Mouse (Mus musculus): ENCODE results near the gene Tnfrsf13c. TPM values are rescaled to one million over a fixed set of nuclear protein-coding genes. Genes with fewer than 3 reads are reported as not detected.
"Not testable (repeated sequence)": the region's sequence is repeated elsewhere in the genome, so short reads cannot be mapped to it uniquely, and the experiment has no call there.

Gene Tnfrsf13c
- polyA plus RNA-seq, 1 experiment from 2014 or later = 0.10 TPM

GRCm38 (mm10) chr15:82244805-82245161, 20.6 kb upstream of the Tnfrsf13c start:
- Histone ChIP-seq H3K4me1 (peaks cover 23% of the 10 kb centered on the region), H3K9ac (peak overlapping the region; percentile 67), H3K4me2 (peak overlapping the region; percentile 91), H3K27ac (peak overlapping the region; percentile 94), H3K4me3 (replicated peaks) (peak overlapping the region; percentile 93)
- not testable (repeated sequence) for ATAC-seq (replicated peaks; ENCODE audit: low FRiP score); H3K36me3 ChIP-seq; H3K27me3 ChIP-seq; H3K9me3 ChIP-seq (replicated peaks)
- WGBS = 21% methylated on average over 9 of the region's 9 CpGs

- no peaks in the 10 kb centered on the region for H3K27me3 ChIP-seq
- under 1% methylated on average over 65 of the region's 65 CpGs for WGBS
- peak within 1 kb of the TSS; percentile 67 for H3K9ac ChIP-seq
These were observed 20.1 kb upstream of the Tnfrsf13c start, which contains the start of gene Cenpm for GRCm38 (mm10) chr15:82244115-82244804. Gene Cenpm (minus strand): TSS chr15:82244748.

GRCm38 (mm10) chr15:82243742-82244114, 19.6 kb upstream of the Tnfrsf13c start:
- Histone ChIP-seq H3K27ac (peak overlapping the region; percentile 94), H3K4me3 (replicated peaks) (peak overlapping the region; percentile 93), H3K36me3 (peaks cover 11% of the 10 kb centered on the region), H3K9ac (peak overlapping the region; percentile 67), H3K27me3 (no peaks in the 10 kb centered on the region), H3K4me1 (peaks cover 23% of the 10 kb centered on the region), H3K9me3 (replicated peaks) (no peaks in the 10 kb centered on the region), H3K4me2 (peak overlapping the region; percentile 91)
- no peak for ATAC-seq (replicated peaks; ENCODE audit: low FRiP score)
- 2% methylated on average over 12 of the region's 12 CpGs for WGBS

More at GRCm38 (mm10) chr15:82244115-82244804, 20.1 kb upstream of the Tnfrsf13c start, which contains the start of gene Cenpm:
- Histone ChIP-seq H3K4me2 (peak within 1 kb of the TSS; percentile 91), H3K27ac (peak within 1 kb of the TSS; percentile 94), H3K9me3 (replicated peaks) (no peaks in the 10 kb centered on the region), H3K36me3 (peaks cover 5% of the 10 kb centered on the region; the same call in 1 of the 2 replicates), H3K4me3 (replicated peaks) (peak within 1 kb of the TSS; percentile 93), H3K4me1 (peaks cover 23% of the 10 kb centered on the region)
- ATAC-seq (replicated peaks; ENCODE audit: low FRiP score) = peak; percentile 97

GRCm38 (mm10) chr15:82243311-82243710, 19.1 kb upstream of the Tnfrsf13c start:
- H3K27me3 ChIP-seq = no peaks in the 10 kb centered on the region
- peak overlapping the region; percentile 67; the same call in 1 of the 2 replicates for H3K9ac ChIP-seq
- H3K9me3 ChIP-seq (replicated peaks) = no peaks in the 10 kb centered on the region
- H3K4me1 ChIP-seq = peaks cover 23% of the 10 kb centered on the region
- H3K27ac ChIP-seq = no peak overlapping the region
- peak overlapping the region; percentile 93 for H3K4me3 ChIP-seq (replicated peaks)
- ATAC-seq (replicated peaks; ENCODE audit: low FRiP score) = no peak
- H3K4me2 ChIP-seq = peak overlapping the region; percentile 91
- 78% methylated on average over 3 of the region's 3 CpGs for WGBS
- peaks cover 15% of the 10 kb centered on the region for H3K36me3 ChIP-seq

GRCm38 (mm10) chr15:82236565-82236964, 12.4 kb upstream of the Tnfrsf13c start:
- H3K4me2 ChIP-seq = no peak overlapping the region
- WGBS = 21% methylated on average over 5 of the region's 5 CpGs
- ATAC-seq (replicated peaks; ENCODE audit: low FRiP score) = peak; percentile 55
- no peaks in the 10 kb centered on the region for H3K27me3 ChIP-seq
- no peak overlapping the region for H3K9ac ChIP-seq
- no peaks in the 10 kb centered on the region for H3K9me3 ChIP-seq (replicated peaks)
- H3K27ac ChIP-seq = no peak overlapping the region
- peaks cover 31% of the 10 kb centered on the region for H3K36me3 ChIP-seq
- peaks cover 16% of the 10 kb centered on the region; the same call in 1 of the 2 replicates for H3K4me1 ChIP-seq
- H3K4me3 ChIP-seq (replicated peaks) = no peak overlapping the region

- Histone ChIP-seq H3K27ac (no peak overlapping the region), H3K4me2 (no peak overlapping the region), H3K27me3 (no peaks in the 10 kb centered on the region), H3K36me3 (peaks cover 28% of the 10 kb centered on the region), H3K4me3 (replicated peaks) (no peak overlapping the region), H3K9ac (no peak overlapping the region), H3K9me3 (replicated peaks) (no peaks in the 10 kb centered on the region), H3K4me1 (peaks cover 11% of the 10 kb centered on the region; the same call in 1 of the 2 replicates)
- no peak for ATAC-seq (replicated peaks; ENCODE audit: low FRiP score)
- WGBS = 77% methylated on average over 10 of the region's 10 CpGs
These were observed 11.5 kb upstream of the Tnfrsf13c start for GRCm38 (mm10) chr15:82235661-82236060.

GRCm38 (mm10) chr15:82232651-82233050, 8.5 kb upstream of the Tnfrsf13c start:
- Histone ChIP-seq H3K27ac (no peak overlapping the region), H3K9ac (no peak overlapping the region), H3K27me3 (no peaks in the 10 kb centered on the region), H3K4me1 (peaks cover 27% of the 10 kb centered on the region), H3K4me3 (replicated peaks) (no peak overlapping the region), H3K36me3 (peaks cover 10% of the 10 kb centered on the region), H3K4me2 (no peak overlapping the region), H3K9me3 (replicated peaks) (no peaks in the 10 kb centered on the region)
- no peak for ATAC-seq (replicated peaks; ENCODE audit: low FRiP score)
- 54% methylated on average over 4 of the region's 4 CpGs for WGBS

- Histone ChIP-seq H3K9me3 (replicated peaks) (no peaks in the 10 kb centered on the region), H3K4me1 (peaks cover 27% of the 10 kb centered on the region), H3K27ac (no peak overlapping the region), H3K4me3 (replicated peaks) (no peak overlapping the region), H3K9ac (no peak overlapping the region), H3K27me3 (no peaks in the 10 kb centered on the region), H3K36me3 (peaks cover 9% of the 10 kb centered on the region; the same call in 1 of the 2 replicates), H3K4me2 (no peak overlapping the region)
- 67% methylated on average over 11 of the region's 11 CpGs for WGBS
- ATAC-seq (replicated peaks; ENCODE audit: low FRiP score) = no peak; the same call in 1 of the 2 replicates
These were observed 7.6 kb upstream of the Tnfrsf13c start for GRCm38 (mm10) chr15:82231591-82232378.

GRCm38 (mm10) chr15:82231100-82231499, 6.9 kb upstream of the Tnfrsf13c start:
- Histone ChIP-seq H3K4me3 (replicated peaks) (no peak overlapping the region), H3K4me2 (no peak overlapping the region), H3K4me1 (peaks cover 27% of the 10 kb centered on the region), H3K9ac (no peak overlapping the region), H3K36me3 (peaks cover 9% of the 10 kb centered on the region; the same call in 1 of the 2 replicates), H3K27ac (no peak overlapping the region), H3K27me3 (0 out of 2 replicates have a peak, but pooled peaks cover under 1% of the 10 kb centered on the region), H3K9me3 (replicated peaks) (no peaks in the 10 kb centered on the region)
- WGBS = 81% methylated on average over 3 of the region's 4 CpGs
- ATAC-seq (replicated peaks; ENCODE audit: low FRiP score) = peak; percentile 45; the same call in 1 of the 2 replicates

- 72% methylated on average over 6 of the region's 6 CpGs for WGBS
- peaks cover 9% of the 10 kb centered on the region; the same call in 1 of the 2 replicates for H3K36me3 ChIP-seq
These were observed 6.0 kb upstream of the Tnfrsf13c start for GRCm38 (mm10) chr15:82230098-82230611.

GRCm38 (mm10) chr15:82229542-82230045, 5.4 kb upstream of the Tnfrsf13c start:
- peaks cover 27% of the 10 kb centered on the region for H3K4me1 ChIP-seq
- WGBS = 35% methylated on average over 11 of the region's 11 CpGs
- H3K9me3 ChIP-seq (replicated peaks) = no peaks in the 10 kb centered on the region
- ATAC-seq (replicated peaks; ENCODE audit: low FRiP score) = peak; percentile 43
- H3K4me2 ChIP-seq = no peak overlapping the region
- peaks cover 16% of the 10 kb centered on the region for H3K27me3 ChIP-seq
- 0 out of 2 replicates have a peak overlapping the region, but pooled peaks have one; percentile 3 for H3K27ac ChIP-seq
- H3K36me3 ChIP-seq = peaks cover 9% of the 10 kb centered on the region; the same call in 1 of the 2 replicates
- H3K4me3 ChIP-seq (replicated peaks) = no peak overlapping the region
- H3K9ac ChIP-seq = no peak overlapping the region

More at GRCm38 (mm10) chr15:82230098-82230611, 6.0 kb upstream of the Tnfrsf13c start:
- peak; percentile 31; the same call in 1 of the 2 replicates for ATAC-seq (replicated peaks; ENCODE audit: low FRiP score)
- Histone ChIP-seq H3K4me3 (replicated peaks) (no peak overlapping the region), H3K4me1 (peaks cover 27% of the 10 kb centered on the region), H3K9me3 (replicated peaks) (no peaks in the 10 kb centered on the region), H3K9ac (no peak overlapping the region), H3K27me3 (peaks cover 10% of the 10 kb centered on the region), H3K4me2 (no peak overlapping the region), H3K27ac (no peak overlapping the region)
